Mouse (Mus musculus) stomach, postnatal 0 days (tissue): ENCODE results near the gene Sgpp1. TPM values are rescaled to one million over a fixed set of nuclear protein-coding genes. Genes with fewer than 3 reads are reported as not detected.

Experiments
- ATAC-seq: fragments of 200-750 bp; cut with Nextera tagmentation; 2 replicates; pipeline ENCODE4 v1.8.0; 2017; ENCODE audit not compliant: low FRiP score, low TSS enrichment
- DNase-seq: peaks from one replicate; pipeline ENCODE4 v3.0.0-alpha.2; 2016; ENCODE audit warnings: low spot score
- H3K27ac ChIP-seq: fragments of 300-500 bp; sonication (generic); replicated peaks from 2 replicates; pipeline ENCODE4 v1.5.1; 2014; ENCODE audit warnings: mild to moderate bottlenecking, control low read depth
- H3K27me3 ChIP-seq: fragments of 300-500 bp; sonication (generic); 2 replicates; pipeline ENCODE4 v1.6.1; 2014; ENCODE audit warnings: low read length; ENCODE audit not compliant: control insufficient read depth, insufficient read depth
- H3K36me3 ChIP-seq: fragments of 300-500 bp; sonication (generic); 2 replicates; pipeline ENCODE4 v1.6.1; 2014; ENCODE audit warnings: low read length, mixed read lengths; ENCODE audit not compliant: control insufficient read depth, insufficient read depth
- H3K4me1 ChIP-seq: fragments of 300-500 bp; sonication (generic); replicated peaks from 2 replicates; pipeline ENCODE4 v1.6.1; 2014; ENCODE audit warnings: antibody characterized with exemption; ENCODE audit not compliant: control insufficient read depth, insufficient read depth
- H3K4me2 ChIP-seq: fragments of 300-500 bp; sonication (generic); replicated peaks from 2 replicates; pipeline ENCODE4 v1.6.1; 2014; ENCODE audit warnings: low read depth, mild to moderate bottlenecking, control low read depth, moderate library complexity
- H3K4me3 ChIP-seq: fragments of 300-500 bp; sonication (generic); 2 replicates; pipeline ENCODE4 v1.5.1; 2014; ENCODE audit warnings: low read depth, low read length, control low read depth
- H3K9ac ChIP-seq: fragments of 300-500 bp; sonication (generic); 2 replicates; pipeline ENCODE4 v1.6.1; 2014; ENCODE audit warnings: mild to moderate bottlenecking, low read length, control low read depth, mixed read lengths
- H3K9me3 ChIP-seq: fragments of 300-500 bp; sonication (generic); 2 replicates; pipeline ENCODE4 v1.6.1; 2016; ENCODE audit warnings: low read length; ENCODE audit not compliant: control insufficient read depth
- CTCF ChIP-seq: IDR thresholded peaks from 2 replicates; pipeline ENCODE4 v1.5.1; 2016; ENCODE audit warnings: antibody characterized with exemption, low read depth, mild to moderate bottlenecking, moderate library complexity
- EP300 ChIP-seq: optimal IDR thresholded peaks from 2 replicates; pipeline ENCODE3; 2016; ENCODE audit warnings: antibody characterized with exemption
- WGBS: fragments of 180-500 bp; shearing (Covaris S2); extraction: QIAGEN DNeasy Blood & Tissue Kit; methylation state at CpG from one replicate; pipeline ENCODE4 v1.1.7; 2014; 5-methylcytosine and 5-hydroxymethylcytosine counted together
- polyA plus RNA-seq: library from polyadenylated mRNA; unstranded; fragments of >200 nt; fragmentation: Nextera tagmentation; extraction: Ambion mirVana; gene quantifications from 2 replicates; pipeline ENCODE4 v1.2.1, GENCODE M21; 2015

Gene Sgpp1
- polyA plus RNA-seq, 1 experiment from 2014 or later = 31.8 TPM

GRCm38 (mm10) chr12:75771410-75771809 lies 35.9 kb upstream of the Sgpp1 start:
- Histone ChIP-seq H3K4me1 (no peaks in the 10 kb centered on the region; the same call in 1 of the 2 replicates), H3K4me3 (no peak overlapping the region), H3K27ac (no peak overlapping the region), H3K36me3 (no peaks in the 10 kb centered on the region), H3K27me3 (no peaks in the 10 kb centered on the region), H3K4me2 (no peak overlapping the region), H3K9me3 (no peaks in the 10 kb centered on the region; the same call in 1 of the 2 replicates), H3K9ac (no peak overlapping the region)
- TF ChIP-seq EP300 = no peak
- TF ChIP-seq CTCF = no peak
- DNase-seq (no peak), ATAC-seq (peak; percentile 75)
- WGBS = 29% methylated on average over 3 of the region's 3 CpGs

DNA sequence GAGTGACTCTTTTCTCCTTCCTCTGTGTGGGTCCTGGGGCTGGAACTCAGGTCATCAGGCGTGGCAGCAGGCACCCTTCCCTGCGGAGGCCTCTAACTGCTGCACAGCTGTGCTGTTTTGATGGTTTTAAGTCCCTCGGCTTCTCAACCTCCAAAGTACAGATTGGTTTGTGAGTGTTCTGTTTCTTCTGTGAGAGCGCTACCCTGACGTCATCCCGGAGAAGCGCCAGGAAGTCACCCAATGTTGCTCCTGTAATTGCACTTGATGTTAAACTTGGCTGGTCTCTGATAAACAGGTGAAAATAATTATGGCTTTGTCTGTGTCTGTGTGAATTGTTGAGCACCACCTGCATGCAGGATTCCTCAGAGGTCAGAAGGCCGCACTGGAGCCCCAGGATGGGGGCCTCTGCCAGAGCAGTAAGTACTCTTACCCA lies 31.4 kb upstream of the Sgpp1 start:
- WGBS = 31% methylated on average over 8 of the region's 8 CpGs
- DNase-seq (peak; percentile 16), ATAC-seq (no peak)
- Histone ChIP-seq H3K4me1 (no peaks in the 10 kb centered on the region; the same call in 1 of the 2 replicates), H3K36me3 (no peaks in the 10 kb centered on the region), H3K4me2 (no peak overlapping the region), H3K27me3 (no peaks in the 10 kb centered on the region), H3K9ac (no peak overlapping the region), H3K27ac (no peak overlapping the region), H3K9me3 (no peaks in the 10 kb centered on the region), H3K4me3 (no peak overlapping the region)
- TF ChIP-seq CTCF (no peak), EP300 (no peak)

DNA sequence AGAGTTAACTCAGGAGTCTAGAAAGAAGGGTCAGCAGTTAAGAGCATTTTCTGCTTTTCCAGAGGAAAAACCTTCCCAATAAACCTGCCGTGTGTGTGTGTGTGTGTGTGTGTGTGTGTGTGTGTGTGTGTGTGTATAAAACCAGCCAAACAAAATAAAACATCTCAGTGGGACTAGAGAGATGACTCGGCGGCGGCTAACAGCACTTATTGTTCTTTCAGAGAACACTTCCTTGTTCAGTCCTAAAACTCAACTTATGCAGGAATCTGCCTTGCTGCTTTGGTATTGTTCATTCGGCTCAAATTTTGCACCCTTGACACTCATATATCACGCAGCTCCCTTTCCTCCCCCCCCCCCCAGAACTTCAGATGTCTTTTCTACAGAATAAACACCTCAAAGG lies 30.9 kb upstream of the Sgpp1 start:
- no peak overlapping the region for H3K4me2 ChIP-seq
- H3K9ac ChIP-seq = no peak overlapping the region
- ATAC-seq (no peak), DNase-seq (no peak)
- no peaks in the 10 kb centered on the region for H3K9me3 ChIP-seq
- no peaks in the 10 kb centered on the region for H3K27me3 ChIP-seq
- TF ChIP-seq EP300 (no peak), CTCF (no peak)
- H3K36me3 ChIP-seq = no peaks in the 10 kb centered on the region
- H3K4me1 ChIP-seq = no peaks in the 10 kb centered on the region; the same call in 1 of the 2 replicates
- 36% methylated on average over 6 of the region's 6 CpGs for WGBS
- H3K27ac ChIP-seq = no peak overlapping the region; the same call in 1 of the 2 replicates
- no peak overlapping the region for H3K4me3 ChIP-seq

DNA sequence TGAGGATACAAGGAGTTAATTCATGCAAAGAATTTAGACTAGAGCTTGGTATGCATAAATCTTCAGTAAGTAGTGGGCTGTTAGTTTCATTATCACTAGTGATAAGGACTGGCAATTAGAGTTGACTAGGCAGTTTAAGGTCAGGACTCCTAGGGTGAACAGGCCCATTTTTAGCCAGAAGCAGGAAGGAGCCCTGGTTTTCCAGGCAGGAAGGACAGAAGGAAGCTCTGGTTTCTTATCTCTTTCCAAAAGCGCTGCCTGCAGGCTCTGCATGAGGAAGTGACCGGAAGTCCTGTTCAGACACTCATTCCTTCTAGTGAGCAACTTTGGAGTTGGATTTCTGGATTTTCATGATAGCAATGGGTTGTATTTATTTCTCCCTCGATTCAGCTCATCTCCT lies 30.2 kb upstream of the Sgpp1 start:
- Histone ChIP-seq H3K4me2 (no peak overlapping the region), H3K9me3 (no peaks in the 10 kb centered on the region), H3K27me3 (no peaks in the 10 kb centered on the region), H3K9ac (no peak overlapping the region), H3K36me3 (no peaks in the 10 kb centered on the region), H3K27ac (no peak overlapping the region; the same call in 1 of the 2 replicates), H3K4me1 (no peaks in the 10 kb centered on the region; the same call in 1 of the 2 replicates), H3K4me3 (no peak overlapping the region)
- ATAC-seq (no peak), DNase-seq (no peak)
- 60% methylated on average over 3 of the region's 3 CpGs for WGBS
- TF ChIP-seq EP300 (no peak), CTCF (no peak)

- DNase-seq (no peak), ATAC-seq (no peak)
- Histone ChIP-seq H3K9me3 (no peaks in the 10 kb centered on the region), H3K36me3 (no peaks in the 10 kb centered on the region), H3K9ac (no peak overlapping the region), H3K4me2 (no peak overlapping the region), H3K27me3 (no peaks in the 10 kb centered on the region), H3K4me3 (no peak overlapping the region), H3K4me1 (no peaks in the 10 kb centered on the region), H3K27ac (no peak overlapping the region)
- TF ChIP-seq CTCF (no peak), EP300 (no peak)
- whole genome bisulfite sequencing = 84% methylated on average over 2 of the region's 2 CpGs
These were observed 20.9 kb upstream of the Sgpp1 start for GRCm38 (mm10) chr12:75756387-75756786.

- no peak for TF ChIP-seq CTCF
- TF ChIP-seq EP300 = no peak
- 77% methylated on average over 8 of the region's 8 CpGs for WGBS
These were observed 18.2 kb upstream of the Sgpp1 start for GRCm38 (mm10) chr12:75753730-75754129.

More at GRCm38 (mm10) chr12:75753730-75754129, 18.2 kb upstream of the Sgpp1 start:
- Histone ChIP-seq H3K9ac (no peak overlapping the region), H3K4me1 (no peaks in the 10 kb centered on the region), H3K9me3 (no peaks in the 10 kb centered on the region), H3K36me3 (no peaks in the 10 kb centered on the region), H3K27ac (no peak overlapping the region), H3K4me3 (no peak overlapping the region), H3K27me3 (no peaks in the 10 kb centered on the region), H3K4me2 (no peak overlapping the region)
- no peak for DNase-seq
- ATAC-seq = no peak
